ENCODE assay signal across 8 mouse cellular contexts in genomic region chr2:122638029-122638428, GRCm38 (mm10). TPM values are rescaled to one million over a fixed set of nuclear protein-coding genes. Genes with fewer than 3 reads are reported as not detected.
DNase-seq lines count a peak whose midpoint lies in the region; TF ChIP-seq lines count a peak whose summit lies in the region.

No protein-coding gene starts in this region.

- DNase-seq in heart, embryonic 10.5 days (ENCODE audit: low spot score), result no peak
- no peak for DNase-seq in heart, postnatal 36 days
- no peak for DNase-seq in hindbrain, embryonic 10.5 days (ENCODE audit: low spot score)
- no peak for DNase-seq in ovary, postnatal 14 days (ENCODE audit: low spot score)
- DNase-seq in urinary bladder, postnatal 4 days (ENCODE audit: low spot score in 2 of 2), result no peak
- no peak for DNase-seq in right cerebral cortex, adult 2 months (ENCODE audit: low spot score in 2 of 2)

- no peak for TF ChIP-seq CTCF in ES-Bruce4 (IDR thresholded peaks at IDR 0.05; ENCODE audit: low read depth, low read length)

- H3K9ac ChIP-seq in ES-Bruce4 (ENCODE audit: low read depth, poor library complexity, severe bottlenecking), result peak overlapping the region; percentile 25; the same call in 1 of the 2 replicates

- WGBS in heart, embryonic 10.5 days, result 34% methylated on average over 12 of the region's 12 CpGs
- 37% methylated on average over 12 of the region's 12 CpGs for WGBS in hindbrain, embryonic 10.5 days
- 42% methylated on average over 12 of the region's 12 CpGs for WGBS in macrophage (ENCODE audit: missing documents)

- no peak for TF ChIP-seq POLR2A in ES-Bruce4 (IDR thresholded peaks at IDR 0.05; ENCODE audit: insufficient read depth, low read length)

- H3K36me3 ChIP-seq in heart, embryonic 10.5 days, result peaks cover 10% of the 10 kb centered on the region
- no peaks in the 10 kb centered on the region for H3K36me3 ChIP-seq in ES-Bruce4 (ENCODE audit: control insufficient read depth, insufficient read depth, low read length, poor library complexity, severe bottlenecking)
- peaks cover 18% of the 10 kb centered on the region for H3K36me3 ChIP-seq in hindbrain, embryonic 10.5 days
- H3K36me3 ChIP-seq in macrophage (ENCODE audit: inconsistent target), result peaks cover under 1% of the 10 kb centered on the region; the same call in 1 of the 2 replicates

- no peak for TF ChIP-seq EP300 in ES-Bruce4 (IDR thresholded peaks at IDR 0.05; ENCODE audit: insufficient read depth, low read depth, low read length)

- H3K9me3 ChIP-seq in heart, embryonic 10.5 days, result no peaks in the 10 kb centered on the region
- 0 out of 2 replicates have a peak, but pooled peaks cover 5% of the 10 kb centered on the region for H3K9me3 ChIP-seq in ES-Bruce4 (replicated peaks; ENCODE audit: control insufficient read depth, insufficient read depth, low read length, poor library complexity, severe bottlenecking)
- H3K9me3 ChIP-seq in hindbrain, embryonic 10.5 days, result no peaks in the 10 kb centered on the region

- H3K4me1 ChIP-seq in heart, embryonic 10.5 days, result 0 out of 2 replicates have a peak, but pooled peaks cover 4% of the 10 kb centered on the region
- no peaks in the 10 kb centered on the region for H3K4me1 ChIP-seq in ES-Bruce4 (ENCODE audit: control insufficient read depth, insufficient read depth, low read length)
- 0 out of 2 replicates have a peak, but pooled peaks cover 4% of the 10 kb centered on the region for H3K4me1 ChIP-seq in hindbrain, embryonic 10.5 days (replicated peaks)

- intact Hi-C loops in heart, postnatal 36 days (cut with DNase I), result no loop called here

- H3K27ac ChIP-seq in heart, embryonic 10.5 days, result no peak overlapping the region
- H3K27ac ChIP-seq in ES-Bruce4 (ENCODE audit: insufficient read depth, low read length) (no peak overlapping the region), macrophage (no peak overlapping the region)
- 0 out of 2 replicates have a peak overlapping the region, but pooled peaks have one; percentile 45 for H3K27ac ChIP-seq in hindbrain, embryonic 10.5 days

- H3K4me3 ChIP-seq in heart, embryonic 10.5 days, result peak overlapping the region; percentile 57
- H3K4me3 ChIP-seq in ES-Bruce4 (ENCODE audit: low read depth, low read length) (peak overlapping the region; percentile 57), macrophage (ENCODE audit: inconsistent target) (peak overlapping the region; percentile 22; the same call in 1 of the 2 replicates)
- peak overlapping the region; percentile 59 for H3K4me3 ChIP-seq in hindbrain, embryonic 10.5 days

- peaks cover 7% of the 10 kb centered on the region; the same call in 1 of the 2 replicates for H3K27me3 ChIP-seq in heart, embryonic 10.5 days (ENCODE audit: insufficient read depth, poor library complexity, severe bottlenecking)
- no peaks in the 10 kb centered on the region for H3K27me3 ChIP-seq in ES-Bruce4 (ENCODE audit: control insufficient read depth, insufficient read depth, low read length, poor library complexity, severe bottlenecking)
- peaks cover 19% of the 10 kb centered on the region for H3K27me3 ChIP-seq in hindbrain, embryonic 10.5 days (ENCODE audit: insufficient read depth, poor library complexity, severe bottlenecking)

- H3K79me2 ChIP-seq in macrophage (ENCODE audit: inconsistent target), result no peaks in the 10 kb centered on the region

RNA-seq across cellular contexts. Expression of gene AA467197, which starts 1.2 kb away (rescaled TPM):
- not detected in 2 replicates for polyA plus RNA-seq in heart, embryonic 10.5 days (2016; fragmentation: Nextera tagmentation; extraction: Ambion mirVana)
- total RNA-seq in heart, postnatal 36 days (2021), result under 1 TPM; 0.35 to 0.64 TPM
- 15.8 and 16.3 TPM in 2 replicates for polyA plus RNA-seq in ES-Bruce4 (2011; ENCODE audit: insufficient read depth, insufficient read length, low read depth, missing spikeins)
- 0.21 and 0.47 TPM in 2 replicates for polyA plus RNA-seq in hindbrain, embryonic 10.5 days (2016; fragmentation: Nextera tagmentation; extraction: Ambion mirVana)
- 10 to 100 TPM in 4 of 26 experiments, 1 to 10 TPM in 11, not detected in 11; 1.4 to 56.7 (median 4.3) TPM for total RNA-seq in macrophage (2018; cell fraction: chromatin; rRNA removed)
- 10 to 100 TPM in 12 of 26 experiments, 1 to 10 TPM in 12, under 1 TPM in 2; 0.58 to 56.6 (median 9.0) TPM for total RNA-seq in macrophage (2018; cell fraction: cytosol; rRNA removed)
- total RNA-seq in macrophage (2018; cell fraction: nucleus; rRNA removed), result 10 to 100 TPM in 10 of 26 experiments, 1 to 10 TPM in 9, under 1 TPM in 1, not detected in 6; 0.96 to 43.2 (median 9.2) TPM
- 1.6 to 4.9 TPM (median 3.7 TPM) in 3 replicates for polyA plus RNA-seq in macrophage (2018)

RNA-seq across cellular contexts. Expression of gene Gatm, which starts 26.9 kb away (rescaled TPM):
- 19.3 and 30.1 TPM in 2 replicates for polyA plus RNA-seq in heart, embryonic 10.5 days (2016; fragmentation: Nextera tagmentation; extraction: Ambion mirVana)
- 1 to 10 TPM; 4.1 to 4.4 TPM for total RNA-seq in heart, postnatal 36 days (2021)
- polyA plus RNA-seq in ES-Bruce4 (2011; ENCODE audit: insufficient read depth, insufficient read length, low read depth, missing spikeins) (4.2 and 5.9 TPM in 2 replicates), macrophage (2018) (26.1 to 69.5 TPM (median 54.1 TPM) in 3 replicates)
- polyA plus RNA-seq in hindbrain, embryonic 10.5 days (2016; fragmentation: Nextera tagmentation; extraction: Ambion mirVana), result 10.9 and 14.5 TPM in 2 replicates
- total RNA-seq in macrophage (2018; cell fraction: chromatin; rRNA removed), result 10 to 100 TPM in 18 of 26 experiments, 1 to 10 TPM in 8; 4.1 to 57.7 (median 18.4) TPM
- 10 to 100 TPM; 23.2 to 54.3 (median 32.9) TPM for total RNA-seq in macrophage (2018; cell fraction: cytosol; rRNA removed)
- 10 to 100 TPM; 10.2 to 73.4 (median 24.0) TPM for total RNA-seq in macrophage (2018; cell fraction: nucleus; rRNA removed)
